Comparison of ENCODE assay signal across 14 mouse cellular contexts in genomic region chr7:36157270-36157945, GRCm38 (mm10).
DNase-seq lines count a peak whose midpoint lies in the region; ATAC-seq lines count a peak whose summit lies in the region.
"Had no signal": no experiment of that assay in that cellular context is flagged by ENCODE, and none has a peak within 500 bp of the region (broad histone marks: within the 10 kb centered on the region; RNA-seq: fewer than 3 reads in every experiment).

No protein-coding gene starts in this region.

- intact Hi-C loops in left cerebral cortex, postnatal 25 days (cut with DNase I): no loop called here

- no peak overlapping the region for H3K9ac ChIP-seq in forebrain, embryonic 14.5 days (ENCODE audit: low read length)
- no peak overlapping the region for H3K9ac ChIP-seq in forebrain, embryonic 12.5 days
- H3K9ac ChIP-seq in neural tube, embryonic 12.5 days: 0 out of 2 replicates have a peak overlapping the region, but pooled peaks have one; percentile 18
- H3K9ac ChIP-seq: limb, embryonic 12.5 days; liver, postnatal 0 days had no signal

- H3K4me2 ChIP-seq in forebrain, embryonic 14.5 days (ENCODE audit: low read length): no peak overlapping the region
- no peak overlapping the region for H3K4me2 ChIP-seq in forebrain, embryonic 12.5 days
- H3K4me2 ChIP-seq in neural tube, embryonic 12.5 days (replicated peaks): no peak overlapping the region; the same call in 1 of the 2 replicates
- H3K4me2 ChIP-seq: limb, embryonic 12.5 days had no signal

- no peak overlapping the region for H3K27ac ChIP-seq in forebrain, embryonic 14.5 days (ENCODE audit: low read depth, low read length)
- H3K27ac ChIP-seq in forebrain, embryonic 12.5 days: no peak overlapping the region
- no peak overlapping the region; the same call in 1 of the 2 replicates for H3K27ac ChIP-seq in neural tube, embryonic 12.5 days
- H3K27ac ChIP-seq: limb, embryonic 12.5 days had no signal

- H3K36me3 ChIP-seq in forebrain, embryonic 14.5 days (ENCODE audit: control insufficient read depth, insufficient read depth, low read length): no peaks in the 10 kb centered on the region
- no peaks in the 10 kb centered on the region for H3K36me3 ChIP-seq in forebrain, embryonic 12.5 days (replicated peaks)
- no peaks in the 10 kb centered on the region for H3K36me3 ChIP-seq in neural tube, embryonic 12.5 days
- H3K36me3 ChIP-seq: G1E; limb, embryonic 12.5 days had no signal

- H3K4me1 ChIP-seq in forebrain, embryonic 14.5 days (ENCODE audit: control insufficient read depth, insufficient read depth, low read length): no peaks in the 10 kb centered on the region
- H3K4me1 ChIP-seq in forebrain, embryonic 12.5 days: no peaks in the 10 kb centered on the region
- peaks cover 7% of the 10 kb centered on the region for H3K4me1 ChIP-seq in neural tube, embryonic 12.5 days
- H3K4me1 ChIP-seq: megakaryocyte, embryonic 14.5 days had no signal

- no peaks in the 10 kb centered on the region for H3K9me3 ChIP-seq in forebrain, embryonic 14.5 days (replicated peaks; ENCODE audit: control insufficient read depth, low read length)
- H3K9me3 ChIP-seq in forebrain, embryonic 12.5 days: 0 out of 2 replicates have a peak, but pooled peaks cover 2% of the 10 kb centered on the region
- H3K9me3 ChIP-seq in neural tube, embryonic 12.5 days: no peaks in the 10 kb centered on the region
- H3K9me3 ChIP-seq: limb, embryonic 12.5 days had no signal

- no peaks in the 10 kb centered on the region for H3K27me3 ChIP-seq in forebrain, embryonic 14.5 days (replicated peaks; ENCODE audit: control insufficient read depth, insufficient read depth, low read length)
- no peaks in the 10 kb centered on the region for H3K27me3 ChIP-seq in forebrain, embryonic 12.5 days
- no peaks in the 10 kb centered on the region for H3K27me3 ChIP-seq in neural tube, embryonic 12.5 days (replicated peaks)
- H3K27me3 ChIP-seq: limb, embryonic 12.5 days; megakaryocyte, embryonic 14.5 days had no signal

- ATAC-seq in forebrain, embryonic 14.5 days: no peak
- ATAC-seq in forebrain, embryonic 12.5 days (ENCODE audit: low FRiP score): no peak
- ATAC-seq in neural tube, embryonic 12.5 days (ENCODE audit: low FRiP score, low read depth): peak; percentile 44; the same call in 1 of the 2 replicates
- ATAC-seq: liver, postnatal 0 days had no signal

- no peak overlapping the region for H3K4me3 ChIP-seq in forebrain, embryonic 14.5 days (ENCODE audit: low read depth, low read length)
- no peak overlapping the region for H3K4me3 ChIP-seq in forebrain, embryonic 12.5 days (replicated peaks)
- no peak overlapping the region for H3K4me3 ChIP-seq in neural tube, embryonic 12.5 days
- H3K4me3 ChIP-seq: limb, embryonic 12.5 days; megakaryocyte, embryonic 14.5 days had no signal

- DNase-seq in forebrain, embryonic 14.5 days (ENCODE audit: low spot score): peak; percentile 36
- DNase-seq in urinary bladder, postnatal 14 days (ENCODE audit: low spot score): peak; percentile 10
- DNase-seq in urinary bladder, adult 18-20 months (ENCODE audit: low spot score in 2 of 2): no peak
- DNase-seq in adrenal gland, adult 2 months: no peak
- DNase-seq in cerebellum, adult 9-10 months: no peak
- no peak for DNase-seq in left cerebral cortex, postnatal 25 days (ENCODE audit: low spot score in 2 of 2)
- DNase-seq: B cell, adult 2 months; cerebellum, postnatal 36 days; liver, postnatal 0 days had no signal

- 44% methylated on average over 22 of the region's 22 CpGs for WGBS in forebrain, embryonic 14.5 days
- 56% methylated on average over 22 of the region's 22 CpGs for WGBS in forebrain, embryonic 12.5 days
- WGBS in neural tube, embryonic 12.5 days: 44% methylated on average over 22 of the region's 22 CpGs

Comparison
In these comparisons a context has a peak if more than half of its experiments do, and no peak if none do; other contexts are left out.
1. DNase-seq: peak in forebrain, embryonic 14.5 days (single experiment) and urinary bladder, postnatal 14 days (single experiment); none in urinary bladder, adult 18-20 months (0 of 2), adrenal gland, adult 2 months (single experiment), cerebellum, adult 9-10 months (single experiment) and left cerebral cortex, postnatal 25 days (0 of 2).